Mouse (Mus musculus): ENCODE results near the gene Abhd12b.
"Not testable (repeated sequence)": the region's sequence is repeated elsewhere in the genome, so short reads cannot be mapped to it uniquely, and the experiment has no call there.

The Abhd12b gene

DNA sequence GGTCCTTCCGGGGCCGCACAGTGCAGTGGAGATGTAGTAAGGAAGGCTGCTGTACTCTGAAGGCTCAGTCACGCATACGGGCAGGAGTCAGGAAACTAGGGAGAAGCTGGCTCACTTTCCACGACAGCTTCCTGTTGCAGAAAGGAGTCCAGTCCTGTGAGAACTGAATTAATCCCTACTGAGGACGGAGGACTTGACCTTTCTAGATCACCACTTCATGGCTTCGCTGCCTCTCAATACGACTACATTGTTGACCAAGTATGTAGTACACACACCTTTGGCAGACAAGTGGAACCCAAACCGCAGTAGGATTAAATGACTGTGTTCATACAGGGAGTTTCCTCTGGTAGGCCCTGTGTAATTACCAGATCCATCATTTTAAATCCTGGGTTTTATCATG is 16.3 kb upstream of the Abhd12b start:
- no peak for DNase-seq (ENCODE audit: inconsistent age in 2 of 2, low spot score in 1 of 2)

GRCm38 (mm10) chr12:70139871-70140270 is 14.1 kb upstream of the Abhd12b start:
- no peak for DNase-seq (ENCODE audit: inconsistent age in 2 of 2, low spot score in 1 of 2)

- no peak for DNase-seq (ENCODE audit: inconsistent age in 2 of 2, low spot score in 1 of 2)
These were observed 13.4 kb upstream of the Abhd12b start for GRCm38 (mm10) chr12:70140542-70140941.

- DNase-seq (ENCODE audit: inconsistent age in 2 of 2, low spot score in 1 of 2), result no peak
These were observed 12.9 kb upstream of the Abhd12b start for GRCm38 (mm10) chr12:70140993-70141576.

- DNase-seq (ENCODE audit: inconsistent age in 2 of 2, low spot score in 1 of 2), result peak; percentile 27 to 42
These were observed 9.8 kb upstream of the Abhd12b start for GRCm38 (mm10) chr12:70144106-70144587.

DNA sequence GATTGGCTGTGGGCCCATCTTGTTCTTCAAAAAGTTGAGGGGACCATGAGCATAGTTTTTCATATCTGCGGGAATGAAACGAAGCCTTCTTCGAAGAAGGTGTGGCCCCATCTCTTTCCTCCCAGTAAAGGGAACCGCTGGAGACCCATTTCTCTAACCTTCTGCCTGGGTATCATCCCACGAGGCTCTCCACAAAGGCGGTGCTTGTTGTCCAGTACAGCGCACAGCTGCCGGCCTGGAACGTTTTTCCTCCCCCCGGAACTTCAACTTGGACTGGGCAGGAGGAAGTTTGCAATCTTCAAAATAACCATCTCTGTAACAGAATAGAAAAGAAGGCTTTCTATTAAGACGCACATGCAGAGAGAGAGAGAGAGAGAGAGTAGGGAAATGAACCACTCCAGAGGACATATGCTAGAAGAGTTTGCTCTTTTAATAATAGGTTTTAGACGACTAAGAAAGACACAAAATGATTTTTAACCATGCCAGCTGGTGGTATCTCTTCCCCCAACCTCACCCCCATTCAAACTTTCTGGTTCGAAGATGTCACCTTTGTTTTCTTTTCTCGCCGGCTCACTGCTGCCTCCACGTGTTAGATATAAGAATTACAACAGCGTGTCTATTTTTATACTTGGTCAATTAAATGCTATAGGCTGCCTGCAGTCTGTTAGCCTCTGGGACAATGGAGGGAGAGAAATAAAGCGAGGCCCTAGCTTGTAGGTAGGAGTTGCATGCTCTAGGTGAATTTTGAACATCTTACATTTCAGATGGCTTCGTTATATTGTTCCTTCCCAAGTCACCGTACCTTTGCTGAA is 9.1 kb upstream of the Abhd12b start:
- peak; percentile 49 to 89 for DNase-seq (ENCODE audit: inconsistent age in 2 of 2, low spot score in 1 of 2)

- DNase-seq (ENCODE audit: inconsistent age in 2 of 2, low spot score in 1 of 2), result no peak
These were observed 8.4 kb upstream of the Abhd12b start for GRCm38 (mm10) chr12:70145586-70145985.

- peak in 1 of 2 experiments; percentile 45 for DNase-seq (ENCODE audit: inconsistent age in 2 of 2, low spot score in 1 of 2)
These were observed 5.8 kb upstream of the Abhd12b start for GRCm38 (mm10) chr12:70147986-70148630.

DNA sequence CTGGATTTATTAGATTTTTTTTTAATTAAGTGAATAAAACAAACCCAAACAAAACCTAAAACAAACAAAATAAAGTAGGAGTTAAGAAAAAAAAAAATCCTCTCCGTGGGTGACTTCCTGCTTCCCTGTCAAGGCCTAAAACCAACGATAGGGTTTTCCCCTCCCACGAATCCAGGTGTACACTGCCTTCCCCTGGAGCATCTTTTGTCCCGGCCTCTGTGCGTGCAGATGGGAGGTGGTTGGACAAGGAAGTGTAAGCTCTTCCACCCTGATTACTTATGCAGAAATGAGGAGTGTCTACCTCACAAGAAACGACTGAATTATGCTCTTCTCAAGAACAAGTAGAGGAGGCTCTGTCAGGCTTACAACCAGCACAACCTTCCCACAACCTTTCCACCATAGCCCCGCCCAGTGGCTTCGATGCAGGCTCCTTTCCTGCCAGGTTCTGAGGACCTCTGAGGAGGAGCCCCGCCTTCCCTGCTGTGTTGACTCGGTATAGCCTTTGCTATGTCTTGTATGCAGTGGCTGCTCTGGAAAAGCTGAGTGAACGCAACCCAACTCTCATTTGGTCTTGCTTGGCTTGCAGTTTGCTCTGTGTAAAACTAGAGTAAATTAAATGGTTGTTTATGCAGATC is 5.2 kb upstream of the Abhd12b start:
- DNase-seq (ENCODE audit: inconsistent age in 2 of 2, low spot score in 1 of 2), result peak in 1 of 2 experiments; percentile 30

- no peak for DNase-seq (ENCODE audit: inconsistent age in 2 of 2, low spot score in 1 of 2)
These were observed 2.3 kb downstream of the Abhd12b start for GRCm38 (mm10) chr12:70156222-70156621.

- no peak for DNase-seq (ENCODE audit: inconsistent age in 2 of 2, low spot score in 1 of 2)
These were observed 3.5 kb downstream of the Abhd12b start for GRCm38 (mm10) chr12:70157292-70158066.

- no peak for DNase-seq (ENCODE audit: inconsistent age in 2 of 2, low spot score in 1 of 2)
These were observed 7.1 kb downstream of the Abhd12b start for GRCm38 (mm10) chr12:70161057-70161456.

- DNase-seq (ENCODE audit: inconsistent age in 2 of 2, low spot score in 1 of 2), result no peak
These were observed 10.8 kb downstream of the Abhd12b start for GRCm38 (mm10) chr12:70164741-70165140.

DNA sequence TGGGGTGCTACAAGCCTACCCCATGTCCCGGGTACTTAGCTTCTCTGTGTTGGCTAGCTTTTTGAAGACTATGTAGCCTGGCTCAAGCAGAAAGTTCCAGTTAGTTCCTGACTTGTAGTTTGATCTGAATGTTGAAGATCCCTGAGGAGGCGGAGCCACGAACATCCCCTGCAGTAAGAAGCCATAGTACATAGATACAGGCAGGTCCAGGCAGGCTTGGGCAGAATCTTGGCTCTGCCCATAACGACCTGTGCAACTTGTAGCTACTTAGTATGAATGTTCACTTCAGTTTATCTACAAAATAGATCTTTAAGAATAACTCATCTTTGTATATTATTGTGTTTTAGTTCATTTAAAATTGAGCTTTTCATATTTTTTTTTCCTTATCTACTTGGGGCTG is 14.0 kb downstream of the Abhd12b start:
- DNase-seq (ENCODE audit: inconsistent age in 2 of 2, low spot score in 1 of 2), result no peak

DNA sequence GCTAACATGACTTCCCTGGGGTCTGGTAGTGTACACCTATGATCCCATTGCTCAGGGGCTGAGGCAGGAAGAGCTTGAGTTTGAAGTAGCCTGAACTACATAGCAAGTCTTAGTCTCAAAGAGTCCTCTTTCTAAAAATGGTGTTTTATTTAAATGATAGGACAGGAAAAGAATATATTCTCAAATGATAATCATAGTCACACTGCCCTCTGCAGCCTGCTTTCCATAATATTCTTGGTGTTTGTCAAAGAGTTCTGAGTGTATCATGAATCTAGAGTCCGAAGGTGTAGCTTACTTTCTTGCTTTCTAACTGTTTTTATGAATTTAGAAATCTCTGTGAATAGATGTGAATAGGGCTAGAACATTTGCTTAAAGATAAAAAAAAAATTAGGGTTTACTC is 16.0 kb downstream of the Abhd12b start:
- DNase-seq (ENCODE audit: inconsistent age in 2 of 2, low spot score in 1 of 2), result no peak

- DNase-seq (ENCODE audit: inconsistent age in 2 of 2, low spot score in 1 of 2), result not testable (repeated sequence)
These were observed 29.6 kb downstream of the Abhd12b start for GRCm38 (mm10) chr12:70183507-70183906.

GRCm38 (mm10) chr12:70184173-70184783 is 30.3 kb downstream of the Abhd12b start:
- DNase-seq (ENCODE audit: inconsistent age in 2 of 2, low spot score in 1 of 2), result no peak

DNA sequence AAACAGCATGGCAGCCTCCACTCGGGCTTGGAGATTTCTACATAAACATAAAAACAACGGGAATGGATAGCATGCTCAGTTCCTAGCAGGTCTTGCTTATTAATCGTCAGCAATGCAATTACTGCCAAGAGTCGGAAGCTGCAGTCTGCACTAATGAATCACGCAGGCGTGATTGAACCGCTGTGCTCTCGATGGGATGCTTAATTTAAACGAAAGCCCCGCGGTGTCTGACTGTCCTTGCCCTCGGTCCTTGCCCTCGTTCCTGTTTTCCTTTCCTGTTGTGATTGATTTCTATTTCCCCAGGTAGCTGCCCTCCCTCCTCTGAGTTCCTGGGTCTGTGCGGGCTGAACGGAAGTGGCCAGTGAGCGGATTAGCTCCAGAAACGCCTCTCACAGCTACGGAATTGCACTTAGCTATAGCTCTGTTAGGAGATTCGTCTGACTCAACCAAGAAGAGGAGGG is 38.4 kb downstream of the Abhd12b start:
- DNase-seq (ENCODE audit: inconsistent age in 2 of 2, low spot score in 1 of 2), result peak in 1 of 2 experiments; percentile 62

GRCm38 (mm10) chr12:70195426-70195825 is 41.5 kb downstream of the Abhd12b start:
- no peak for DNase-seq (ENCODE audit: inconsistent age in 2 of 2, low spot score in 1 of 2)

DNA sequence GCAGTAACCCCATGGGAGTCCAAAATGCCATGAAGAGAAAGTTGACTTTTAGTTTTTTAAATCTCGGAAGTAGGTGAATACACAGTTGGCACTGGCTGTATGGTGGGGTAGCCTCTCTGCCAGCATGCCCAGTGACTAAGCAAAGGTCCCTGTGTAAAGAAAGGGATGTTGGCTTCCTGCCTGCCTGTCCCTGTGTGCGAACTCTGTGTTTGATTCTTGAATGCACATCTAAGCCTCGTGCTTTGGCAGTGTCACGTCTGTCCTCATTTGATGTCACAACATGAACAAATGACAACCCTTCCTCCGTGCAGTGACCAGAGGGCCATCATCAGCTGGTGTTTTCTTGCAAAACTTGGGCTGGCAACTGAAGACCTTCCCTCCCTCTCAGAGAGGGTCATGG is 42.4 kb downstream of the Abhd12b start:
- peak; percentile 31 to 75 for DNase-seq (ENCODE audit: inconsistent age in 2 of 2, low spot score in 1 of 2)

Measured in adrenal gland, adult (tissue).